Mouse (Mus musculus): ENCODE data around the gene Tcirg1.

DNA sequence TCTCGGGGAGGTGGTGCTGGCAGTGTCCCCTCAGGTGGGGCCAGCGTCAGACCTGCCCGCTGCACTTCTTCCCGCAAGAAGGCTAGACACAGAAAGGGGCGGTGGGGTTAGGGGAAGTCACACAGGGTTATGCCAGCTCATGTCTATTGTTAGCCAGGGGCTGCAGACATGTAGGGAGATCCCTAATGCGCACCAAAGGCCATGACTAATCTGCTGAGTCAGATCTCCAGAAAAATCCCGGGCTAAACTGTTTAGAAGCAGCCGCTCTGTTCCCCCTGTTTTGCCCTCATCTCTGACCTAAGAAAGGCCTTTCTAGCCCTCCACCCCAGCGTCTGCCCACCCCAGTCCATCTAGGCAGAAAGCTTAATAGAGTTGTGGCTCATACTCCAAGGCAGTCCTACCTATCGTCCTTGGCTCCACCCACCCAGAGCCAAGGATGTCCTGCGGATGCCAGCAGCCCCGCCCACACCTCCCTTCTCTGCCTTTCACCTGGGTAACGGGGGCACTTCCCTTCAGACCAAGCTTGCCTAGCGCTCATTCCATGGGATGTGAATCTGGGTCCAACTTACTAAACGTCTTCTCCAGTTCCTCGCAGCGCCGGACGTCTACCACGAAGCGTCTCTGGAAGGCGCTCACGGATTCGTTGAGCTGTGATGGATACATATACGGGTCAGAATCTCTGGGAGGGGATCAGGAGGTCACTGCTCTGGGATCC lies 3.1 kb downstream of the Tcirg1 start:
- TF ChIP-seq CTCF (conservative IDR thresholded peaks at IDR 0.05; ENCODE audit: low read length) (no peak), POU5F1 (IDR thresholded peaks at IDR 0.05; ENCODE audit: borderline replicate concordance, low read length) (no peak), NANOG (IDR thresholded peaks at IDR 0.05; ENCODE audit: borderline replicate concordance, low read length) (no peak)
